Mouse (Mus musculus) ovary, postnatal 14 days (tissue): ENCODE results near the gene Cast.

Source experiments
- DNase-seq: peaks from one replicate; pipeline ENCODE4 v3.0.0; 2022; ENCODE audit warnings: low spot score

Cast gene

GRCm38 (mm10) chr13:74808152-74808929 lies at the start of gene Cast:
Gene Cast, minus strand, starts transcription at chr13:74808810.
- DNase-seq: peak; percentile 29

GRCm38 (mm10) chr13:74854338-74855047 lies 45.9 kb upstream of the Cast start:
- DNase-seq: peak; percentile 53

GRCm38 (mm10) chr13:74850823-74851222 lies 42.2 kb upstream of the Cast start:
- no peak for DNase-seq

GRCm38 (mm10) chr13:74845886-74846285 lies 37.3 kb upstream of the Cast start:
- no peak for DNase-seq

GRCm38 (mm10) chr13:74834543-74834942 lies 25.9 kb upstream of the Cast start:
- no peak for DNase-seq

DNA sequence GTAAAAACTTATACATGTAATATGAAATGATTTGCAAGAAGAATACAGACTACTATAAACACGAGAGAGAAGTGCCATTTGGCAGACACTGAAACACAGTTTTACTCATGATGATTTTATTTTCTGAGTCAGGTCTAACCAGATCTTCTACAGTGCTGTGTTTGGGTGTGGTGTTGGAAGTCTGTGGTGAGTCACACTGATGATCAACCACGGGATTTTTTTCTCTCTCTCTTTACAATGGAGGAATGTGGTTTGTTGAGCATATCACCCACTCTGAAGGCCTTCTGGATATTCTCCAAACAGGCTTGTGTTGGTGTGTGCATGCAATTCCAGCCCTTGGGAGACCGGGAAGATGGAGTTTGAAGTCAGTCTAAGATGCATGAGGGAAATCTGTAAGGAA lies 13.5 kb upstream of the Cast start:
- DNase-seq: no peak

- DNase-seq: no peak
Measured at GRCm38 (mm10) chr13:74815753-74816152, 7.1 kb upstream of the Cast start.

DNA sequence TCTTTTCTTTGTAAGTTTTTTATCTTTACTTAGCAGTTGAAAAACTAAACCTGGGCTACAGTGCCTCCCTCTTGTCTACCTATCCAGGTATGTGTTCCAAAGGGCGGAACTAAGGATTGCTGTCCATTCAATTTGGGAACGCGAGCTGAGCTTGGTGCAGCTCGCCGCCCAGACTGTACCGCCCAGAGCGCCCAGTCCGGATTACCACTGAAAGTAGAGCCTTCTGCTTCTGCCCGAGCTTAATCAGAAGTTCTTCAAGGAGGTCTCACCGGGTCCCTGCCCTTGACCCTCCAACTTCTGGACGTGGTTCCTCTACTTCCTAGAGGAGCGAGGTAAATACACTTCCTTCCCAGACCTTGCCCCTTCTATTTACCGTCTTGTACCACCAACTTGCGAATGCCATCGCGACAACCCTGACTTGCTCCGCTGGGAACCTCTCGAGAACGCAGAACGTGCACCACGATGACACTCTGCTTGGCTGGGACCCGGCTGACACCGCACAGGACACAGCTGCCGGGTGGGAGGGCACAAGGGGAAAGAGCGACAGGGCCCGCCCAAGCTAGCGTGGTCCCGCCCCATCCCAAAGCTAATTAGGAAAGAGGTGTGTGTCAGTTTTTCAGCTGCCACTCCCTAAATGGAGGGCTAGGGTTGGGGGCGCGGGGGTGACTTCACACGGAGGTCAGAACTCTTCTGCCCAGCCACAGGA lies 1.0 kb downstream of the Cast start:
- DNase-seq: peak; percentile 46

GRCm38 (mm10) chr13:74806934-74807333 lies 1.7 kb downstream of the Cast start:
- DNase-seq: no peak

DNA sequence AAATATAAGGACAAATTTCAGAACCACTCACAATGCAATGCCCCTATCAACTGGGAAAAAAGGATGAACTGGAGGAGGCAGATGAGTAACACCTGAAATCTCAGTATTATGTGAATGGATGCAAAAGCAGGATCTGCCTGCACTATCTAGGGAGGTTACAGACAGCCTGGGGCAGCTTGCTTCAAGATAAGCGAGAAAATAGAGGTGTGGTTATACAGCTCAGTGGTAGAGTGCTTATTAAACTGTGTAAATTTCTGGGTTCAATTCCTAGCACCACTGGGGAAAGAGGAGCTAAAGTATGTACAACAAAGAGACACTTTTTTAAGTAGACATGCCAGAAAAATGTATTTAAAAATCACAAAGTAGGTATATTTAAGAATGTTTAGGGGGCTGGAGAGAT lies 14.2 kb downstream of the Cast start:
- no peak for DNase-seq

- no peak for DNase-seq
Measured at GRCm38 (mm10) chr13:74787681-74788080, 20.9 kb downstream of the Cast start.

DNA sequence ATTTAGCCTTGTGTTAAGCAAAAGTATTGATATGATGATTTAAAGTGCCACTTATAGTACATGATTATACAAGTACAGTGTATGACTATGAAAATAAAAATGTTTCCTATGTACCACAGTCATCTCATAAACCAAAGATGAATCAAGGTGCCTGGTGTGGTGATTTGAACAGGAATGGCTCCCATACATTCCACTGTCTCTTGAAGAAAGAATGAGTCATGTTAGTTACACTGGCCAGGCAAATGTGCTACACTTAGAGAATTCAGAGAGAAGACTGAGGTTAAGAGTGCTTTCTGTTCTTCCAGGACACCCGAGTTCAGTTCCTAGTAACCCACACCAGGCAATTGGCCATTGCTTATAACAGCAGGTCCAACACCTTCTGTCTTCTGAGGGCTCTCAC lies 36.5 kb downstream of the Cast start:
- DNase-seq: no peak

DNA sequence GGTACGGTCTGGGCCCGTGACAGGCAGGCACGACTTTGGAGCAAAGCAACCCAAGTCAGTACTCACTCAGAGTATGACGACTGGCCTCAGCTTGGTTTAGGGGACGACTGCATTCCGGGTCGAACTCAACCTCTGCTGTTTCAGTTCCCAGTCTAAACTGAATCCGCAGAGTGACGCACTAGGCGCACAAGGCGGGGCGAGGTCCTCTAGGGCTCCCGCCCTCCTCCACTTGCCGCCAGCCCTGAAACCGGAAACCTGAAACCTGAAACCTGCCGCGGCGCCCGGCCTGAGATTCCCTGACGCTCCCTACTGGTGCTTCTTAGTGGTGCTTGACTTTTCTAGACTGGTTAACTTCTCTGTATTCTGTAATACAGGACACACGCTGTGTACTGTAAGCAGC lies 38.1 kb downstream of the Cast start:
- DNase-seq: peak; percentile 81

GRCm38 (mm10) chr13:74769871-74770270 lies 38.7 kb downstream of the Cast start:
- no peak for DNase-seq

GRCm38 (mm10) chr13:74767186-74767585 lies 41.4 kb downstream of the Cast start:
- DNase-seq: no peak

DNA sequence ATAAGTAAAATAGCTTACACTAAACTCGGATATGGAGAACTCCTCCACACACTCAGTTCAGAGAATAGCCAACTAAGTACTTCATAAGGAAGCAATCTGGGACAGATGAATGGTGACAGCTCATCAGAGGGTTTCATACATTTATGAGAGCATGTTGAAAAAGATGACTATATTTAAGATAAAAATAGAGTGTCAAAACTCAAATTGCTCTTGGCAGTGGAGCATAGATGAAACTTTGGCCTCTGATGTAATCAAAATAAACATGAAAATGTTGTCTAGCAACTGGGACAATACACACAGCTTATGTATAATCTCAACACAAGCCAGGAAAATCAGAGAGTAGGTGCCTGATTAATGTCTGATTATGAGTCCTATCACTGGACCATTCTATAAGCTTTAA lies 45.9 kb downstream of the Cast start:
- no peak for DNase-seq

GRCm38 (mm10) chr13:74759152-74759551 lies 49.5 kb downstream of the Cast start:
- DNase-seq: no peak

- no peak for DNase-seq
Measured at GRCm38 (mm10) chr13:74743219-74743618, 65.4 kb downstream of the Cast start.

DNA sequence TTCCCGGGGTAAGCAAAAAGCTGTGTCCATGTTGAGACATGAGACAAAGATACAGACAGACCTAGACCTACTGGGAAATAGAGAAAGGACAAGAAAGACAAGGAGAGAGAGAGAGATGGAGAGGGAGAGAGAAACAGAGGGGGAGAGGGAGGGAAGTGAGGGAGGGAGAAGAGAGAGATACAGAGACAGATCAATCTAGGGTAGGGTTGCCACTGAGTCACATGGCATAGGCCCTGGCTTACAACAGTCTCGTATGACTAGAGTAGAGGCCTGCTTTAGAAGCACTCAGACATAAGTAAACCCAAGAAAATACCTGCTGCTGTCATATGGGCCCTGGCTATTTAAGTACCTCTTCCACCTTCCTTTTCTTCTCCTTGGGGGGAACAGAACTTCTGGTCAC lies 72.2 kb downstream of the Cast start:
- DNase-seq: no peak

DNA sequence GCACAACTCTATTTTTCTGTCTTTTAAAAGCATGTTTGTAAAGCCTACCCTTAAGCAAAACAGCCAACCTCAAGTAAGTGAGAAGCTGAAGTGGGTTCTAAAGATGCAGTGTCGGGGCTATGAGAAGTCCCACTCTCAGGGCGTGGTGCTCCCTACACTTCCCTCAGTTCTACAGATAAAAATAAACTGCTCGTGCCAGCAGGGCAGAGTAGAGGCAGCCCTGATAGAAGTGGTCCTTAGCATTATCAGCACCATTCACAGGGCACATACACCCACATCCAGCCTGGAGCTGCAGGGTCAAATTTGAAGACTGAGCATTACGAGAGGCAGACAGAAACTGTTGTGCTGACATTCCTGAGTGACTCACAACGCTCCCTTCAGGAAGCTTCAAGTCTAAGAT lies 72.8 kb downstream of the Cast start:
- DNase-seq: no peak

GRCm38 (mm10) chr13:74733726-74734125 lies 74.9 kb downstream of the Cast start:
- DNase-seq: no peak

GRCm38 (mm10) chr13:74719002-74719401 lies 89.6 kb downstream of the Cast start:
- DNase-seq: no peak

DNA sequence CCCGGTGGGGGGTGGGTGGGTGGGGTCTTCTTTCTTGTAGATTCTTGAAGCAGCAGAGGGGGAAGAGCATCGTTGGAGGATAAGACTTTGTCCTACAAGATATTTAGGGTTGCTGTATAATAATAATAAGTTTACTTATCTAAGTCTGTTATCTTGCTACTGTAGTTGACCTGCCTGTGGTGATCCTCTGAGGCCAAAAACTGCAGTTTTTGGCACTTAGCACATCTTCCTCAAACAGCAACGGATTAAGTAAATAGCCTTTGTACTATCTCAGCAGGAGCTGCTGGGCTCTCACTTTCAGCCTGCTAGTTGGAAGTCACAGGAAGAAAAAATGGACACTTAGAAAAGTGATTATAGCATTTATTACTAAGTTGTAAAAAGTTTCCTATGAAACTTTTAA lies 112.4 kb downstream of the Cast start:
- DNase-seq: no peak
